Mouse (Mus musculus): Measurements from ENCODE around the gene Ltb.

DNA sequence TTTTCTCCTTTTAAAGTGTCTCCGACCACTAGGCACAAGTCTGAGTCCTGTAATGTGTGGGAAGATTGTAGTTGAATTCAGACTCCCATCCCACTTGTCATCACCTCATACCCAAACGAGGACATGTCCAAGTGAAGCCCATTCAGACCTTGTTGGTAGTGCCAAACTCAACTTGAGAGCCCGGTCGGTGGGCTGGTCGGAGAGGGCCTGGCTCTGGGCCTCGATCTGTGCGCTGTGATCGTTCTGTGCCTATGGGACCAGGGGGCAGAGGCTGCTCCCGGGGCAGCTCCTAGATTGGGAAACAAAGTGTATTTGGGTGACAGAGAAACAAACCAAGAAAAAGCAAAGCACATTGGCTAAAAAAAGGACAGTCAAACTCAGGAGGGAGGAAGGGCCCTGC, 41.2 kb upstream of the Ltb start:
- TF ChIP-seq CTCF (IDR thresholded peaks at IDR 0.05; ENCODE audit: borderline replicate concordance, control insufficient read depth, extremely low read depth, insufficient read depth, low read length, poor library complexity) (no peak), POLR2A (IDR thresholded peaks at IDR 0.05; ENCODE audit: control insufficient read depth, extremely low read depth, insufficient read depth, low read length, poor library complexity) (no peak)
